Mouse (Mus musculus): ENCODE measurements around the gene Jpt1. TPM values are rescaled to one million over a fixed set of nuclear protein-coding genes. Genes with fewer than 3 reads are reported as not detected.
"Not testable (repeated sequence)": the region's sequence is repeated elsewhere in the genome, so short reads cannot be mapped to it uniquely, and the experiment has no call there.

The Jpt1 gene
- total RNA-seq, 1 experiment: 205 TPM

GRCm38 (mm10) chr11:115483726-115484125 lies 30.5 kb downstream of the Jpt1 start:
- no peaks in the 10 kb centered on the region for H3K36me3 ChIP-seq (ENCODE audit: control insufficient read depth, insufficient read depth, low read length, poor library complexity, severe bottlenecking)
- no peaks in the 10 kb centered on the region for H3K9me3 ChIP-seq (ENCODE audit: control insufficient read depth, insufficient read depth, low read depth, low read length)
- H3K9ac ChIP-seq (ENCODE audit: insufficient read depth, low read depth, low read length, poor library complexity, severe bottlenecking): no peak overlapping the region
- no peak overlapping the region for H3K4me3 ChIP-seq (ENCODE audit: insufficient read depth in 1 of 2, low read depth in 1 of 2, low read length in 2 of 2, poor library complexity in 1 of 2, severe bottlenecking in 1 of 2)
- in situ Hi-C loops (cut with MboI; ENCODE audit: low sequenced_read_pairs in 2 of 2, unreplicated experiment in 2 of 2): no loop called here
- no peak for TF ChIP-seq ZNF384 (IDR thresholded peaks at IDR 0.05; ENCODE audit: low read depth, low read length)
- TF ChIP-seq HCFC1 (IDR thresholded peaks at IDR 0.05; ENCODE audit: borderline replicate concordance, insufficient read depth, low read length): no peak
- no peak for TF ChIP-seq ZC3H11A (IDR thresholded peaks at IDR 0.05; ENCODE audit: borderline replicate concordance, low read depth, low read length)
- TF ChIP-seq MAFK (IDR thresholded peaks at IDR 0.05; ENCODE audit: insufficient read depth, low read depth, low read length): no peak
- no peak for TF ChIP-seq CHD2 (IDR thresholded peaks at IDR 0.05; ENCODE audit: low read depth, low read length)
- no peak overlapping the region for H3K27ac ChIP-seq (ENCODE audit: insufficient read depth, low read depth, low read length, poor library complexity, severe bottlenecking)
- peaks cover 0 to 4% of the 10 kb centered on the region in 2 experiments; a peak in 1 of 4 replicates for H3K4me1 ChIP-seq (ENCODE audit: control insufficient read depth in 2 of 2, insufficient read depth in 2 of 2, low read length in 2 of 2, poor library complexity in 1 of 2)
- DNase-seq (ENCODE audit: low read depth, low spot score): peak; percentile 68

- Histone ChIP-seq H3K4me3 (ENCODE audit: insufficient read depth in 1 of 2, low read depth in 1 of 2, low read length in 2 of 2, poor library complexity in 1 of 2, severe bottlenecking in 1 of 2) (no peak overlapping the region), H3K4me1 (ENCODE audit: control insufficient read depth in 2 of 2, insufficient read depth in 2 of 2, low read length in 2 of 2, poor library complexity in 1 of 2) (peaks cover 0 to 4% of the 10 kb centered on the region in 2 experiments; a peak in 1 of 4 replicates), H3K27ac (ENCODE audit: insufficient read depth, low read depth, low read length, poor library complexity, severe bottlenecking) (no peak overlapping the region), H3K36me3 (ENCODE audit: control insufficient read depth, insufficient read depth, low read length, poor library complexity, severe bottlenecking) (no peaks in the 10 kb centered on the region), H3K9me3 (ENCODE audit: control insufficient read depth, insufficient read depth, low read depth, low read length) (no peaks in the 10 kb centered on the region), H3K9ac (ENCODE audit: insufficient read depth, low read depth, low read length, poor library complexity, severe bottlenecking) (no peak overlapping the region)
- TF ChIP-seq CHD2 (IDR thresholded peaks at IDR 0.05; ENCODE audit: low read depth, low read length) (no peak), HCFC1 (IDR thresholded peaks at IDR 0.05; ENCODE audit: borderline replicate concordance, insufficient read depth, low read length) (no peak), ZNF384 (IDR thresholded peaks at IDR 0.05; ENCODE audit: low read depth, low read length) (no peak), MAFK (IDR thresholded peaks at IDR 0.05; ENCODE audit: insufficient read depth, low read depth, low read length) (no peak), ZC3H11A (IDR thresholded peaks at IDR 0.05; ENCODE audit: borderline replicate concordance, low read depth, low read length) (no peak)
- DNase-seq (ENCODE audit: low read depth, low spot score): no peak
- in situ Hi-C loops (cut with MboI; ENCODE audit: low sequenced_read_pairs in 2 of 2, unreplicated experiment in 2 of 2): no loop called here
Observed at GRCm38 (mm10) chr11:115483278-115483677, 30.9 kb downstream of the Jpt1 start.

- H3K9ac ChIP-seq (ENCODE audit: insufficient read depth, low read depth, low read length, poor library complexity, severe bottlenecking): no peak overlapping the region
- TF ChIP-seq CHD2 (IDR thresholded peaks at IDR 0.05; ENCODE audit: low read depth, low read length) (no peak), MAFK (IDR thresholded peaks at IDR 0.05; ENCODE audit: insufficient read depth, low read depth, low read length) (no peak), ZNF384 (IDR thresholded peaks at IDR 0.05; ENCODE audit: low read depth, low read length) (no peak), HCFC1 (IDR thresholded peaks at IDR 0.05; ENCODE audit: borderline replicate concordance, insufficient read depth, low read length) (no peak), ZC3H11A (IDR thresholded peaks at IDR 0.05; ENCODE audit: borderline replicate concordance, low read depth, low read length) (no peak)
- in situ Hi-C loops (cut with MboI; ENCODE audit: low sequenced_read_pairs in 2 of 2, unreplicated experiment in 2 of 2): no loop called here
Observed at GRCm38 (mm10) chr11:115481553-115482259, 32.5 kb downstream of the Jpt1 start.

GRCm38 (mm10) chr11:115478296-115478938 lies 35.8 kb downstream of the Jpt1 start:
- Histone ChIP-seq H3K4me3 (ENCODE audit: insufficient read depth in 1 of 2, low read depth in 1 of 2, low read length in 2 of 2, poor library complexity in 1 of 2, severe bottlenecking in 1 of 2) (no peak overlapping the region), H3K9ac (ENCODE audit: insufficient read depth, low read depth, low read length, poor library complexity, severe bottlenecking) (no peak overlapping the region), H3K36me3 (ENCODE audit: control insufficient read depth, insufficient read depth, low read length, poor library complexity, severe bottlenecking) (no peaks in the 10 kb centered on the region), H3K9me3 (ENCODE audit: control insufficient read depth, insufficient read depth, low read depth, low read length) (no peaks in the 10 kb centered on the region), H3K27ac (ENCODE audit: insufficient read depth, low read depth, low read length, poor library complexity, severe bottlenecking) (no peak overlapping the region), H3K4me1 (ENCODE audit: control insufficient read depth in 2 of 2, insufficient read depth in 2 of 2, low read length in 2 of 2, poor library complexity in 1 of 2) (peaks cover 4 to 11% of the 10 kb centered on the region in 2 experiments; a peak in 3 of 4 replicates)
- in situ Hi-C loops (cut with MboI; ENCODE audit: low sequenced_read_pairs in 2 of 2, unreplicated experiment in 2 of 2): no loop called here
- TF ChIP-seq ZC3H11A (IDR thresholded peaks at IDR 0.05; ENCODE audit: borderline replicate concordance, low read depth, low read length) (no peak), MAFK (IDR thresholded peaks at IDR 0.05; ENCODE audit: insufficient read depth, low read depth, low read length) (no peak), CHD2 (IDR thresholded peaks at IDR 0.05; ENCODE audit: low read depth, low read length) (no peak), HCFC1 (IDR thresholded peaks at IDR 0.05; ENCODE audit: borderline replicate concordance, insufficient read depth, low read length) (no peak), ZNF384 (IDR thresholded peaks at IDR 0.05; ENCODE audit: low read depth, low read length) (no peak)
- no peak for DNase-seq (ENCODE audit: low read depth, low spot score)

More at GRCm38 (mm10) chr11:115481553-115482259, 32.5 kb downstream of the Jpt1 start:
- Histone ChIP-seq H3K4me3 (ENCODE audit: insufficient read depth in 1 of 2, low read depth in 1 of 2, low read length in 2 of 2, poor library complexity in 1 of 2, severe bottlenecking in 1 of 2) (no peak overlapping the region), H3K4me1 (ENCODE audit: control insufficient read depth in 2 of 2, insufficient read depth in 2 of 2, low read length in 2 of 2, poor library complexity in 1 of 2) (peaks cover 0 to 4% of the 10 kb centered on the region in 2 experiments; a peak in 1 of 4 replicates), H3K27ac (ENCODE audit: insufficient read depth, low read depth, low read length, poor library complexity, severe bottlenecking) (no peak overlapping the region), H3K9me3 (ENCODE audit: control insufficient read depth, insufficient read depth, low read depth, low read length) (no peaks in the 10 kb centered on the region), H3K36me3 (ENCODE audit: control insufficient read depth, insufficient read depth, low read length, poor library complexity, severe bottlenecking) (no peaks in the 10 kb centered on the region)
- DNase-seq (ENCODE audit: low read depth, low spot score): no peak

GRCm38 (mm10) chr11:115477388-115477787 lies 36.8 kb downstream of the Jpt1 start:
- DNase-seq (ENCODE audit: low read depth, low spot score); H3K9me3 ChIP-seq (ENCODE audit: control insufficient read depth, insufficient read depth, low read depth, low read length); H3K27ac ChIP-seq (ENCODE audit: insufficient read depth, low read depth, low read length, poor library complexity, severe bottlenecking); H3K4me3 ChIP-seq (ENCODE audit: insufficient read depth in 1 of 2, low read depth in 1 of 2, low read length in 2 of 2, poor library complexity in 1 of 2, severe bottlenecking in 1 of 2); H3K9ac ChIP-seq (ENCODE audit: insufficient read depth, low read depth, low read length, poor library complexity, severe bottlenecking); in situ Hi-C loops (cut with MboI; ENCODE audit: low sequenced_read_pairs in 2 of 2, unreplicated experiment in 2 of 2); H3K36me3 ChIP-seq (ENCODE audit: control insufficient read depth, insufficient read depth, low read length, poor library complexity, severe bottlenecking): not testable (repeated sequence)
- peaks cover 4 to 18% of the 10 kb centered on the region in 2 experiments; a peak in 3 of 4 replicates for H3K4me1 ChIP-seq (ENCODE audit: control insufficient read depth in 2 of 2, insufficient read depth in 2 of 2, low read length in 2 of 2, poor library complexity in 1 of 2)

- 0 out of 4 replicates have a peak overlapping the region, but pooled peaks of 1 of the 2 experiments have one; percentile 90 for H3K4me3 ChIP-seq (ENCODE audit: insufficient read depth in 1 of 2, low read depth in 1 of 2, low read length in 2 of 2, poor library complexity in 1 of 2, severe bottlenecking in 1 of 2)
- H3K9me3 ChIP-seq (ENCODE audit: control insufficient read depth, insufficient read depth, low read depth, low read length); H3K27ac ChIP-seq (ENCODE audit: insufficient read depth, low read depth, low read length, poor library complexity, severe bottlenecking); in situ Hi-C loops (cut with MboI; ENCODE audit: low sequenced_read_pairs in 2 of 2, unreplicated experiment in 2 of 2); H3K9ac ChIP-seq (ENCODE audit: insufficient read depth, low read depth, low read length, poor library complexity, severe bottlenecking); H3K36me3 ChIP-seq (ENCODE audit: control insufficient read depth, insufficient read depth, low read length, poor library complexity, severe bottlenecking); DNase-seq (ENCODE audit: low read depth, low spot score): not testable (repeated sequence)
- peaks cover 4 to 22% of the 10 kb centered on the region in 2 experiments; a peak in 3 of 4 replicates for H3K4me1 ChIP-seq (ENCODE audit: control insufficient read depth in 2 of 2, insufficient read depth in 2 of 2, low read length in 2 of 2, poor library complexity in 1 of 2)
Observed at GRCm38 (mm10) chr11:115476630-115477029, 37.6 kb downstream of the Jpt1 start.
